Mouse (Mus musculus) ES-E14 (cell line): ENCODE measurements at regions not wholly inside any gene's neighbourhood (a gene's known extent, or its start where the extent isn't known, plus 50 kb on each side); places are given as distances from the start of the nearest gene placed in this dataset.

Experiments used
- DNase-seq: peaks from one replicate; pipeline ENCODE4 v3.0.0-alpha.2; 2013; ENCODE audit warnings: low read depth, low spot score
- H3K27ac ChIP-seq: 2 replicates; pipeline ENCODE4 v1.5.1; 2012; ENCODE audit warnings: low read depth, mild to moderate bottlenecking, low read length, moderate library complexity, mixed read lengths; ENCODE audit not compliant: poor library complexity, insufficient read depth, severe bottlenecking
- H3K36me3 ChIP-seq: 2 replicates; pipeline ENCODE4 v1.6.1; 2012; ENCODE audit warnings: mild to moderate bottlenecking, low read length, moderate library complexity, mixed read lengths; ENCODE audit not compliant: control insufficient read depth, poor library complexity, insufficient read depth, severe bottlenecking
- H3K4me1 ChIP-seq, 2 experiments: fragments of 150-350 bp in 1 of 2; sonication (generic) in 1 of 2; 2 replicates each; pipeline ENCODE4 v1.6.1; 2012; ENCODE audit warnings: low read length in 2 of 2, mild to moderate bottlenecking in 1 of 2, mixed read lengths in 1 of 2; ENCODE audit not compliant: control insufficient read depth in 2 of 2, insufficient read depth in 2 of 2, poor library complexity in 1 of 2
- H3K4me3 ChIP-seq, 2 experiments: fragments of 150-350 bp in 1 of 2; sonication (generic) in 1 of 2; 2 replicates each; pipeline ENCODE4 v1.5.1; 2012; ENCODE audit warnings: low read length in 2 of 2, low read depth in 1 of 2, mild to moderate bottlenecking in 1 of 2, mixed read lengths in 1 of 2; ENCODE audit not compliant: insufficient read depth in 1 of 2, poor library complexity in 1 of 2, severe bottlenecking in 1 of 2
- H3K9ac ChIP-seq: 2 replicates; pipeline ENCODE4 v1.6.1; 2012; ENCODE audit warnings: low read depth, mild to moderate bottlenecking, low read length, mixed read lengths; ENCODE audit not compliant: poor library complexity, insufficient read depth, severe bottlenecking
- H3K9me3 ChIP-seq: fragments of 150-350 bp; sonication (generic); 2 replicates; pipeline ENCODE4 v1.6.1; 2012; ENCODE audit warnings: low read depth, mild to moderate bottlenecking, low read length; ENCODE audit not compliant: control insufficient read depth, insufficient read depth
- CHD2 ChIP-seq: IDR thresholded peaks from 2 replicates; pipeline ENCODE4 v1.6.1; 2014; ENCODE audit warnings: mild to moderate bottlenecking, low read depth, low read length, inconsistent platforms
- HCFC1 ChIP-seq: IDR thresholded peaks from 2 replicates; pipeline ENCODE4 v1.6.1; 2012; ENCODE audit warnings: low read length, inconsistent platforms, borderline replicate concordance; ENCODE audit not compliant: insufficient read depth
- MAFK ChIP-seq: IDR thresholded peaks from 2 replicates; pipeline ENCODE4 v1.6.1; 2014; ENCODE audit warnings: mild to moderate bottlenecking, low read depth, low read length, inconsistent platforms; ENCODE audit not compliant: insufficient read depth
- ZC3H11A ChIP-seq: IDR thresholded peaks from 2 replicates; pipeline ENCODE4 v1.6.1; 2012; ENCODE audit warnings: low read depth, mild to moderate bottlenecking, inconsistent platforms, low read length, borderline replicate concordance
- ZNF384 ChIP-seq: IDR thresholded peaks from 2 replicates; pipeline ENCODE4 v1.6.1; 2012; ENCODE audit warnings: low read depth, low read length, inconsistent platforms
- in situ Hi-C, 2 experiments: fragments of 600-800 bp; cut with MboI; formaldehyde crosslinking; loops; one replicate each; pipeline ENCODE4 v1.15.1; 2025; ENCODE audit warnings: low sequenced_read_pairs in 2 of 2, inconsistent platforms in 1 of 2; ENCODE audit not compliant: unreplicated experiment in 2 of 2

GRCm38 (mm10) chr1:6928658-6929057, 2121.0 kb downstream of the Gm37988 start:
- Histone ChIP-seq H3K4me3 (no peak overlapping the region), H3K9ac (no peak overlapping the region), H3K9me3 (no peaks in the 10 kb centered on the region), H3K4me1 (no peaks in the 10 kb centered on the region), H3K27ac (no peak overlapping the region), H3K36me3 (no peaks in the 10 kb centered on the region)
- in situ Hi-C loops: no loop called here
- DNase-seq: no peak
- TF ChIP-seq ZNF384 (no peak), ZC3H11A (no peak), HCFC1 (no peak), CHD2 (no peak), MAFK (no peak)

- H3K9me3 ChIP-seq: no peaks in the 10 kb centered on the region
- in situ Hi-C loops: no loop called here
These were observed 2124.2 kb downstream of the Gm37988 start for GRCm38 (mm10) chr1:6931876-6932275.

GRCm38 (mm10) chr1:6969838-6970237, 2162.1 kb downstream of the Gm37988 start:
- Histone ChIP-seq H3K36me3 (no peaks in the 10 kb centered on the region), H3K9ac (no peak overlapping the region), H3K27ac (no peak overlapping the region), H3K4me1 (no peaks in the 10 kb centered on the region), H3K4me3 (no peak overlapping the region), H3K9me3 (no peaks in the 10 kb centered on the region)
- DNase-seq: no peak
- in situ Hi-C loops: no loop called here
- TF ChIP-seq MAFK (no peak), ZC3H11A (no peak), HCFC1 (no peak), CHD2 (no peak), ZNF384 (no peak)

More at GRCm38 (mm10) chr1:6931876-6932275, 2124.2 kb downstream of the Gm37988 start:
- Histone ChIP-seq H3K36me3 (no peaks in the 10 kb centered on the region), H3K27ac (no peak overlapping the region), H3K4me1 (no peaks in the 10 kb centered on the region), H3K9ac (no peak overlapping the region), H3K4me3 (no peak overlapping the region)
- DNase-seq: no peak
- TF ChIP-seq CHD2 (no peak), ZC3H11A (no peak), HCFC1 (no peak), ZNF384 (no peak), MAFK (no peak)

GRCm38 (mm10) chr1:6973749-6974327, 2166.1 kb downstream of the Gm37988 start:
- no peak overlapping the region for H3K4me3 ChIP-seq
- no peak overlapping the region for H3K27ac ChIP-seq
- no peaks in the 10 kb centered on the region for H3K36me3 ChIP-seq
- DNase-seq: no peak
- no peak overlapping the region for H3K9ac ChIP-seq
- H3K4me1 ChIP-seq: no peaks in the 10 kb centered on the region
- in situ Hi-C loops: no loop called here
- no peaks in the 10 kb centered on the region for H3K9me3 ChIP-seq
- no peak for TF ChIP-seq MAFK
- no peak for TF ChIP-seq CHD2

GRCm38 (mm10) chr1:6979626-6980025, 2171.9 kb downstream of the Gm37988 start:
- Histone ChIP-seq H3K4me1 (no peaks in the 10 kb centered on the region), H3K36me3 (no peaks in the 10 kb centered on the region), H3K9me3 (no peaks in the 10 kb centered on the region), H3K9ac (no peak overlapping the region), H3K4me3 (no peak overlapping the region), H3K27ac (no peak overlapping the region)
- DNase-seq: no peak
- in situ Hi-C loops: loop anchor here in 1 of 2 experiments (25.0 kb wide), 1 partner anchor 567 kb away; no protein-coding TSS in a partner anchor
- TF ChIP-seq CHD2: no peak
- no peak for TF ChIP-seq HCFC1
- TF ChIP-seq ZNF384: no peak
- no peak for TF ChIP-seq MAFK
- no peak for TF ChIP-seq ZC3H11A
